Mouse (Mus musculus): ENCODE results near the gene Nsun7. TPM values are rescaled to one million over a fixed set of nuclear protein-coding genes. Genes with fewer than 3 reads are reported as not detected.

Nsun7 gene
- total and polyA plus RNA-seq, 3 experiments = not detected

GRCm38 (mm10) chr5:66310806-66311205, 51.1 kb downstream of the Nsun7 start:
- TF ChIP-seq TCF12 (IDR thresholded peaks at IDR 0.05; ENCODE audit: low read depth, low read length) = no peak
- TF ChIP-seq ZMIZ1 (IDR thresholded peaks at IDR 0.05; ENCODE audit: low read depth, low read length) = no peak
- TF ChIP-seq POLR2AphosphoS2 (IDR thresholded peaks at IDR 0.05; ENCODE audit: low read length) = no peak
- TF ChIP-seq TBP (IDR thresholded peaks at IDR 0.05; ENCODE audit: low read depth, low read length) = no peak
- TF ChIP-seq MAZ (IDR thresholded peaks at IDR 0.05; ENCODE audit: low read depth, low read length) = no peak
- no peak for TF ChIP-seq KAT2A (conservative IDR thresholded peaks at IDR 0.05; ENCODE audit: low read depth, low read length)
- no peak for TF ChIP-seq MYC (IDR thresholded peaks at IDR 0.05; ENCODE audit: low read depth, low read length)
- no peak for TF ChIP-seq CTCF (IDR thresholded peaks at IDR 0.05 in 2 of 3, conservative IDR thresholded peaks at IDR 0.05 in 1 of 3; ENCODE audit: control insufficient read depth in 1 of 3, insufficient read depth in 1 of 3, low read depth in 2 of 3, low read length in 3 of 3, poor library complexity in 1 of 3, severe bottlenecking in 1 of 3)
- TF ChIP-seq MXI1 (IDR thresholded peaks at IDR 0.05; ENCODE audit: low read depth, low read length) = no peak
- no peak for TF ChIP-seq GABPA (IDR thresholded peaks at IDR 0.05; ENCODE audit: low read depth, low read length)
- no peak for TF ChIP-seq E2F4 (IDR thresholded peaks at IDR 0.05; ENCODE audit: borderline replicate concordance, low read depth, low read length)
- TF ChIP-seq MAX (IDR thresholded peaks at IDR 0.05; ENCODE audit: low read length) = no peak
- TF ChIP-seq SIN3A (IDR thresholded peaks at IDR 0.05; ENCODE audit: low read length) = no peak
- no peak for TF ChIP-seq RCOR1 (IDR thresholded peaks at IDR 0.05; ENCODE audit: low read depth, low read length)
- no peak for TF ChIP-seq MEF2A (IDR thresholded peaks at IDR 0.05; ENCODE audit: extremely low read depth, insufficient replicate concordance, low read depth, low read length, poor library complexity, severe bottlenecking)
- no peaks in the 10 kb centered on the region for H3K36me3 ChIP-seq (ENCODE audit: control insufficient read depth in 1 of 2, insufficient read depth in 2 of 2, low read length in 2 of 2)
- H3K27me3 ChIP-seq (ENCODE audit: control insufficient read depth in 1 of 2, insufficient read depth in 2 of 2, low read length in 2 of 2) = no peaks in the 10 kb centered on the region
- no peaks in the 10 kb centered on the region for H3K79me2 ChIP-seq (ENCODE audit: control insufficient read depth, insufficient read depth, low read length, poor library complexity)
- H3K4me1 ChIP-seq (ENCODE audit: control insufficient read depth in 1 of 2, insufficient read depth in 2 of 2, low read length in 2 of 2) = no peaks in the 10 kb centered on the region
- H3K27ac ChIP-seq (ENCODE audit: control insufficient read depth, low read depth, low read length) = no peak overlapping the region
- H3K4me3 ChIP-seq (ENCODE audit: control insufficient read depth in 1 of 2, insufficient read depth in 1 of 2, low read depth in 2 of 2, low read length in 2 of 2) = no peak overlapping the region
- no peak for DNase-seq (ENCODE audit: low read depth, low spot score)
- H3K9ac ChIP-seq (ENCODE audit: control insufficient read depth, low read depth, low read length, poor library complexity, severe bottlenecking) = no peak overlapping the region
- no peaks in the 10 kb centered on the region for H3K9me3 ChIP-seq (replicated peaks; ENCODE audit: insufficient read depth, low read length)

GRCm38 (mm10) chr5:66315791-66316190, 56.1 kb downstream of the Nsun7 start:
- no peaks in the 10 kb centered on the region for H3K79me2 ChIP-seq (ENCODE audit: control insufficient read depth, insufficient read depth, low read length, poor library complexity)
- no peaks in the 10 kb centered on the region for H3K4me1 ChIP-seq (ENCODE audit: control insufficient read depth in 1 of 2, insufficient read depth in 2 of 2, low read length in 2 of 2)
- no peaks in the 10 kb centered on the region for H3K9me3 ChIP-seq (replicated peaks; ENCODE audit: insufficient read depth, low read length)
- TF ChIP-seq TBP (IDR thresholded peaks at IDR 0.05; ENCODE audit: low read depth, low read length) (no peak), NRF1 (IDR thresholded peaks at IDR 0.05; ENCODE audit: insufficient read depth, low read depth, low read length, poor library complexity, severe bottlenecking) (no peak), GABPA (IDR thresholded peaks at IDR 0.05; ENCODE audit: low read depth, low read length) (no peak), MAX (IDR thresholded peaks at IDR 0.05; ENCODE audit: low read length) (no peak), UBTF (IDR thresholded peaks at IDR 0.05; ENCODE audit: borderline replicate concordance, insufficient read depth, low read depth, low read length) (no peak), CTCF (IDR thresholded peaks at IDR 0.05 in 2 of 3, conservative IDR thresholded peaks at IDR 0.05 in 1 of 3; ENCODE audit: control insufficient read depth in 1 of 3, insufficient read depth in 1 of 3, low read depth in 2 of 3, low read length in 3 of 3, poor library complexity in 1 of 3, severe bottlenecking in 1 of 3) (no peak), JUND (IDR thresholded peaks at IDR 0.05; ENCODE audit: low read depth, low read length) (no peak), USF1 (IDR thresholded peaks at IDR 0.05; ENCODE audit: low read depth, low read length) (no peak), E2F4 (IDR thresholded peaks at IDR 0.05; ENCODE audit: borderline replicate concordance, low read depth, low read length) (no peak), TAL1 (IDR thresholded peaks at IDR 0.05; ENCODE audit: low read length) (no peak), CHD2 (IDR thresholded peaks at IDR 0.05; ENCODE audit: low read length) (no peak), ELF1 (IDR thresholded peaks at IDR 0.05; ENCODE audit: low read depth, low read length) (no peak), MAZ (IDR thresholded peaks at IDR 0.05; ENCODE audit: low read depth, low read length) (no peak), EP300 (IDR thresholded peaks at IDR 0.05; ENCODE audit: low read depth in 1 of 2, low read length in 2 of 2) (no peak), NELFE (IDR thresholded peaks at IDR 0.05; ENCODE audit: low read depth, low read length) (no peak), MYC (IDR thresholded peaks at IDR 0.05; ENCODE audit: low read depth, low read length) (no peak)
- DNase-seq (ENCODE audit: low read depth, low spot score) = no peak
- H3K27me3 ChIP-seq (ENCODE audit: control insufficient read depth in 1 of 2, insufficient read depth in 2 of 2, low read length in 2 of 2) = no peaks in the 10 kb centered on the region
- no peaks in the 10 kb centered on the region for H3K36me3 ChIP-seq (ENCODE audit: control insufficient read depth in 1 of 2, insufficient read depth in 2 of 2, low read length in 2 of 2)
- H3K9ac ChIP-seq (ENCODE audit: control insufficient read depth, low read depth, low read length, poor library complexity, severe bottlenecking) = no peak overlapping the region
- H3K4me3 ChIP-seq (ENCODE audit: control insufficient read depth in 1 of 2, insufficient read depth in 1 of 2, low read depth in 2 of 2, low read length in 2 of 2) = no peak overlapping the region
- H3K27ac ChIP-seq (ENCODE audit: control insufficient read depth, low read depth, low read length) = no peak overlapping the region

Measured in MEL (cell line).